Mouse (Mus musculus) kidney, postnatal 4 days (tissue): ENCODE data around the gene Scarf2.

Experiments used
- DNase-seq, 2 experiments: peaks; one replicate each; pipeline ENCODE4 v3.0.0; 2021; ENCODE audit warnings: mixed read lengths in 2 of 2

Gene Scarf2

GRCm38 (mm10) chr16:17799584-17799983 lies 2.5 kb downstream of the Scarf2 start:
- DNase-seq = no peak

- peak; percentile 33 to 46 for DNase-seq
These were observed 4.8 kb downstream of the Scarf2 start for GRCm38 (mm10) chr16:17801777-17802455.

DNA sequence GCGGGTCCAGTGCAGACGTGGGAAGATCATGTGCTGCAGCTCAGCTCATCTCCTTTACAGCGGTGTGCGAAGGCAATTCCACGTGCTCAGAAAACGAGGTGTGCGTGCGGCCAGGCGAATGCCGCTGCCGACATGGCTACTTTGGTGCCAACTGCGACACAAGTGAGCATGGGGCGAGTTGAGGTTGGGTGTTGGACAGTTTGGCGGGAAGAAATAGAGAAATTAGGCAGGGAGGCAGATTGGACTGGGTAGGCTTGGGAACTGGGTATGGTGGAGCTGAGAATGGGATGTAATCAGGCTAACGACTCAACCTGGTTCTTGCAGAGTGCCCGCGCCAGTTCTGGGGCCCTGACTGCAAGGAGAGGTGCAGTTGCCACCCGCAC lies 5.4 kb downstream of the Scarf2 start:
- no peak for DNase-seq

GRCm38 (mm10) chr16:17802839-17803674 lies 6.0 kb downstream of the Scarf2 start:
- DNase-seq = peak; percentile 53 to 68

DNA sequence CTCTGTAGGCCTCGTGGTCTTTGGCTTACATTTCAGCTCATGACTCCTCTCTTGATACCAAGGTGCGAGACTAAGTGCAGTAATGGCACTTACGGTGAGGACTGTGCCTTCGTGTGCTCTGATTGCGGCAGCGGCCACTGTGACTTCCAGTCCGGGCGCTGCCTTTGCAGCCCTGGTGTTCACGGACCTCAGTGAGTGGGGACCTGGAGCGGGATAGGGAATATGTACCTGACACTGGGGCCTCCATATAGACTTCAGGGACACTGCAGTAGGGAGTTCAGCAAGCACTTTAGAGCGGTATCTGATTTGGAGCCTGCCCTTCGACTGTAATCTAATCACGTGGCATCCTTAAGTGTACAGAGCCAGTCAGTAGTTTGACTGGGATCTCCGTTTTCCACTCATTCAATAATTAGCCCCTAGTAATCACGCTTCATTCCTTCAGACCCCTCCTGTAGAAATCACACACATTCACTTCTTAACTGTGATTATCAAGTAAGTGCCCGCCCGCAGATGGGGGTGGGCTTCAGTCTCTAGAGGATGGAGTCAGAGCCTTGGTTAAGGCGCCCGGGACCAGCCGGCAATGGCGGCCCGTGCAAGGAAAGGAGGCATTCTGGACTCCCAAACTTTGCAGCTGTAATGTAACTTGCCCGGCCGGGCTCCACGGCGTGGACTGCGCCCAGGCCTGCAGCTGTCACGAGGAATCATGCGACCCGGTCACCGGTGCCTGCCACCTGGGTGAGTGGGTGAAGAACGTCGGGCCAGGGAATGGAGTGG lies 6.8 kb downstream of the Scarf2 start:
- DNase-seq = peak in 1 of 2 experiments; percentile 10

DNA sequence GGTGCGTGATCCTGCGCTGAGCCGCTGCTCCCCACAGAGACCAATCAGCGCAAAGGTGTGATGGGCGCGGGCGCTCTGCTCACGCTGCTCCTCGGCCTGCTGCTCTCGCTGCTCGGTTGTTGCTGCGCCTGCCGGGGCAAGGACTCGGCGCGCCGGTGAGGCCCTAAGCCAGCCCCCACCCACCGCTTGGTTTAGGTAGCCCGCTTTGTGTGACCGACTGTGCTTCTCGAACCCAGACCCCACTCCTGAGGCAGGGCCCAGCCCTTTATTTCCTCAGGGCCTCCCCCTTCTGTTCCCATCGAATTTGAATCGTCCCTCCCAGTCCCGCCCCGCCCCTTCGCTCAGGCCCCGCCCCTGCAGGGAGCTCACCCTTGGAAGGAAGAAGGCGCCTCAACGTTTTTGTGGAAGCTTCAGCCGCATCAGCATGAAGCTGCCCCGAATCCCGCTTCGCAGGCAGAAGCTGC lies 7.4 kb downstream of the Scarf2 start:
- peak; percentile 68 to 76 for DNase-seq

DNA sequence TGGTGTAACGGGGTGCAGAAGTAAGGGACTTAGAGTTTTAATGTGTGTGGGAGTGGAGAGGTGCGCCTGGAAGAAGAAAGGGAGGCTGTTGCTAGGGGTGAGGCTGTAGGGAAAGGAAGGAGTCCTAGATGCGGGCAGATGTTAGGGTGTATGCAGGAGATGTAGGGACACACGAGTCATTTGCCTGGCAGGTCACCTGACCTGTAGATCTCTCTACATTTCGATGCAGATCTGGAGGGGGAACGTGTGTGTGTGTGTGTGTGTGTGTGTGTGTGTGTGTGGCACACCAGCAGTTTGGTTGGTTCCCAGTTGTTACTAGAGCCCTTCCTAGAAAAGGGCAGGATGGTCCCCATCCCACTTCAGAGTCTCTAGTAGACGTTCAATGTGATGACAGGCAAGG lies 7.9 kb downstream of the Scarf2 start:
- peak in 1 of 2 experiments; percentile 12 for DNase-seq

- peak; percentile 48 to 61 for DNase-seq
These were observed 9.6 kb downstream of the Scarf2 start for GRCm38 (mm10) chr16:17806581-17807191.

GRCm38 (mm10) chr16:17807192-17808009 lies 10.3 kb downstream of the Scarf2 start:
- peak; percentile 88 to 92 for DNase-seq

- no peak for DNase-seq
These were observed 12.0 kb downstream of the Scarf2 start for GRCm38 (mm10) chr16:17809125-17809524.

- peak; percentile 71 to 78 for DNase-seq
These were observed 12.6 kb downstream of the Scarf2 start for GRCm38 (mm10) chr16:17809711-17810110.

- peak in 1 of 2 experiments; percentile 60 for DNase-seq
These were observed 15.0 kb downstream of the Scarf2 start for GRCm38 (mm10) chr16:17812120-17812519.

DNA sequence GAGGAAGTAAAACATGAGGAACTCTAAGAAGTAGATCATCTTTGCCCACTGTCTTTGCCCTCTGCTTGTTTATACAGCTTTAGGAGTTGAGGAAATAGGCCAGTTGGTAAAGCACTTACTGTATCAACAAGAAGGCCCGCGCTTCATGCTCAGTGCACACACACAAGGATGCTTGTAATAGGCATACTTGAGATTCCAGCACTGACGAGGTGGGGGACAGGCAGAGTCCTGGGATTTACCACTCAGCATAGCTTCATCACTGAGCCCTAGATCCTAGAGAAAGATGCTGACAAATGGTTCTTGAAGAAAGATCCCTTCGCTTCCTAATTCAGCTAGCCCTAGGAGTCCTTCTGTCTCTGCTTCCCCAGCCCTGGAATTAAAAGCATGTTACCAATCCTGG lies 16.1 kb downstream of the Scarf2 start:
- peak in 1 of 2 experiments; percentile 58 for DNase-seq

- peak; percentile 75 to 83 for DNase-seq
These were observed 18.6 kb downstream of the Scarf2 start for GRCm38 (mm10) chr16:17815411-17816402.

- no peak for DNase-seq
These were observed 19.4 kb downstream of the Scarf2 start for GRCm38 (mm10) chr16:17816528-17816927.

DNA sequence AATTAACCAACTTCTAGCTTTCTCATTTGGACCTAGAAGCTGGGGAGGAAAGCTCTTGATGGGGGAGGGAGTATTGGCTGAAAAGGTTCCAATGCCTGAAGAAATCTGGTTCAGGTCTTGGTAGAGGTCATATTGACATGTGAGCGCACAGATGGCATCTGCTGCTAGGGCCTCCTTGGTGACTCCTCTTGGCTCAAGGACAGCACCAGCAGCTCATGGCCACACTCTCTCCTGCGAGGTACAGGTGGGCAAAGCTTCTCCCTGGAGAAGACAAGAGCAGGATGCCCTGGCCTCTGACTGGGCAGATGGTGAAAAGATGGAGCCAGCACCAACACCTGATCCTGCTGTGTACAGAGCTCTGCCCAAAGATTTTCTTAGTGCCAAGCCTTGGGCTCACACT lies 29.4 kb downstream of the Scarf2 start:
- DNase-seq = no peak

GRCm38 (mm10) chr16:17828229-17828628 lies 31.1 kb downstream of the Scarf2 start:
- no peak for DNase-seq

GRCm38 (mm10) chr16:17828867-17829266 lies 31.8 kb downstream of the Scarf2 start:
- peak; percentile 55 to 60 for DNase-seq

DNA sequence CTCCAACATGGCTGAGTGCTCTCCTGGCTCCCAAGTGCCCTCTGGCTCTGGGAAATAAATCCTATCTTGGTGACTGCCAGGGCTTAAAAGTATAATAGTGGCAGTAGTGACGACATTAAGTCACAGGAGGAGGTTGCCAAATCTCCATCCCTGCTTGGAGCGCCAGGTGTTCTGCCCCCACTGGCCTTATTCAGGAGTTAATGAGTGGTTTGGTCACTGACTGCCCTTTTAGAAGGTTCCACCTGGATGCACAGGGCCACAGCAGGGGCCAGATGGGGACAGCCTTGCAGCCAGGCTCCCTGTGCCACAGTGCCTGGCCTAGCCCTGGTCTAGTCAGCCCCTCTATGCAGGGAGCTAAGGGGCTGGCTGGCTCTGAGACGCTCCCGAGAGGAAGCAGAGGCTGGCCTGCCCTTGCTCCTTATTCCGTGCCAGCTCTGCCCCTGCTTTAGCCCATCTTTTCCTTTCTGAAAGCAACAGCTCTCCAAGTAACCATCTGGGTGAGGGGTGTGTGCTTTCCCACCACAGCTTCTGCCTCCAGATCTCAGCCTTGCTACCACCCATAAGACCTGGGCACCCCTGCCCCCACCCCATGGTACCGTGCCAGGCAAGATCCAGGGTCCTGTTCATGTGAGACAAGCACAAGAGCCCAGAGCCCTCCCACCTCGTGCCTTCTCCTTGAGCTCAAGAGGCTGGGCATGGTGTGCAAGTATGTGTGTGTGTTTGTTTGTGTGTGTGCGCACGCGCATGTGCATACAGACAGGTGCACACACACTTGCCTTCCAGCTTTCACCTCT lies 33.5 kb downstream of the Scarf2 start:
- DNase-seq = peak in 1 of 2 experiments; percentile 45

GRCm38 (mm10) chr16:17831781-17832180 lies 34.7 kb downstream of the Scarf2 start:
- DNase-seq = peak in 1 of 2 experiments; percentile 43
